Mouse (Mus musculus) inflammation-experienced regulatory T-cells, adult 16 weeks (primary cell): ENCODE results near the gene Ttc33. TPM values are rescaled to one million over a fixed set of nuclear protein-coding genes. Genes with fewer than 3 reads are reported as not detected.

ENCODE experiments used
- polyA plus RNA-seq: library from polyadenylated mRNA; unstranded; fragments of 100-300 nt; shearing (Covaris generic); gene quantifications from one replicate; pipeline ENCODE4 v1.2.1, GENCODE M21; 2017

Gene Ttc33
- 63.3 TPM for polyA plus RNA-seq

DNA sequence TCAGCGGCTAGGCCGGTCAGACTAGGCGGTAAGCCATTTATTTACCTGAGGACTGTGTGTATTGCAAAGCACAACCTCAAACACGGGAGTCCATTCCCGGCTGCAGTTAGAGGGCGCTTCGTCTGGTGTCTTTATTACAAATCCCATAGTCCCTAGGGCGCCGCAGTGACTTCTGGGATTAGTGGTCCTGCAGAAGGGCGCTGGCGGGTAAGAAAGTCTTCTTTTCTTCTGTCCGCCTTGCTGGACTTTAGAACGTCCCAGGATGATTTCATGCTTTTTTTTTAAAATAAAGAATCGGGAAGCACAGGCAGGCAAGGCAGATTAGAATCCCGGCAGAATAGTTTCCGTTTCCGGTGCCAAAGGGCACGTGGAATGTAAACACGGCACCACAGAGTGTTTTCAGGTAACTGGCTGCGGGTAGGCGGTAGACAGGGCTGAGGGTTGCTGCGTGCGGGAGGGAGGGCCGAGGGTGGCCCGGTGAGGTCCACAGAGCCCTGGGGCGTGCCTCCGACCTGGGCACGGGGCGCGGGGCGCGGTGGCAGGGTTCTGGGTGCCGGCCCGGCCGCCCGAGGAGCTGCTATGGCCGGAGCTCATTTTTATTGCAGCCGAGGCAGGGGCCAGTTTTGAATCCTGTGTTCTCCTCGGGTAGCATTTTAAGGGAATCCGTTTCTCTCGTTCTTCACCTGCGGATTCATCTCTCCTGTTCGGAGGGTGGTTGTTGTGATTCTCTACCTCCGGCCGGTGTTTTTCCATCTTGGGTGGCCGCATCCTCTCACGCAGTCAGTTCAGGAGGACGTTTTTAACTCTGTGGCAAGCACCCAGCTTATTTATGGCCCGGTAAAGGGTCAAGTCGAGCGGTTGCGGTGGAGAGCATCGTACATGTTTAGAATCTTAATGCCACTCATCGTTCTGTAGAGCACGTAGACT is at the start of gene Ttc33:
Gene Ttc33 (plus strand): TSS at position 160 of the 927 bp plus-strand sequence.

GRCm38 (mm10) chr15:5143361-5144020 is 41.8 kb upstream of the Ttc33 start, which contains the start of gene Prkaa1:
Prkaa1 (plus strand) TSS chr15:5143861.

GRCm38 (mm10) chr15:5243959-5244905 is 58.9 kb downstream of the Ttc33 start, which contains the start of gene Ptger4:
Ptger4 (minus strand) TSS chr15:5244187.

Other genes starting within 250 kb of the Ttc33 start
- not detected for gene C7, start 121.8 kb upstream of the Ttc33 start, polyA plus RNA-seq
- 78.6 TPM for gene Card6, start 77.0 kb upstream of the Ttc33 start, polyA plus RNA-seq
- gene Rpl37, start 68.9 kb upstream of the Ttc33 start, polyA plus RNA-seq: 869 TPM
- 43.9 TPM for gene Prkaa1, start 41.7 kb upstream of the Ttc33 start, polyA plus RNA-seq
- gene Ptger4, start 58.7 kb downstream of the Ttc33 start, polyA plus RNA-seq: 25.0 TPM